Mouse (Mus musculus): ENCODE results near the gene Eya2. TPM values are rescaled to one million over a fixed set of nuclear protein-coding genes. Genes with fewer than 3 reads are reported as not detected.

The Eya2 gene
- polyA plus RNA-seq, 1 experiment, result 6.0 TPM

DNA sequence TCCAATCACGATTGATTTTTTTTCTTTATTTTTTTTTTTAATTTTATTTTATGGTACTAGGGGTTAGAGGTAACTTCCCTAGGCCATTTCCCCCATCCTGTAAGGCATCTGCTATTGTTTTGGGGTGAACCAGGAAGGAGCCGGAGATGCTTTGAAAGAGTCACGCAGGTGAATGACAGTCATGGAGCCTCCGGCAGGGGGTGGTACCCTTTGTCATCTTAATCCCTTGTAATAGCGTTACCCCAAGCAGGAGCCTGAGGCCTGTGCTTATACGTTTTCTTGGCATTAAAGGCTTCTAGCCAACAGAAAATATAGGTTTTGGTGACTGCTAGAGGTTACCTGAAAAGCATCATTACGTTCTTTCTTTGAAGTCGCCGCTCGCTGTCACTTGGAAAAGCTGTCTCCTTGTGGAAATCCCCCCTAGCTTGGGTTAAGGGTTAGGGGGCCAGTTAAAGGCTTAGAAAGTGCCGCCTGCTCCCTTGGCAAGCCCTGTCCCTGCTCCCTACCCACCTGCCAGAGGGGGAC is 146.8 kb downstream of the Eya2 start:
- DNase-seq (ENCODE audit: low read depth in 1 of 2, low spot score in 2 of 2), result no peak
- WGBS, result 89% methylated on average over 11 of the region's 11 CpGs
- Histone ChIP-seq H3K4me3 (ENCODE audit: extremely low read depth, insufficient read depth, insufficient read length) (no peak overlapping the region), H3K36me3 (ENCODE audit: control insufficient read depth, insufficient read depth, low read length) (no peaks in the 10 kb centered on the region), H3K27me3 (ENCODE audit: control insufficient read depth, insufficient read depth, low read length) (no peaks in the 10 kb centered on the region), H3K27ac (ENCODE audit: insufficient read depth, low read length) (no peak overlapping the region), H3K4me1 (ENCODE audit: control insufficient read depth, insufficient read depth, insufficient read length) (no peaks in the 10 kb centered on the region)
- TF ChIP-seq POLR2A (IDR thresholded peaks at IDR 0.05; ENCODE audit: low read depth, low read length) (no peak), CTCF (IDR thresholded peaks at IDR 0.05; ENCODE audit: extremely low read depth, insufficient read depth, insufficient read length, insufficient replicate concordance) (no peak)

DNA sequence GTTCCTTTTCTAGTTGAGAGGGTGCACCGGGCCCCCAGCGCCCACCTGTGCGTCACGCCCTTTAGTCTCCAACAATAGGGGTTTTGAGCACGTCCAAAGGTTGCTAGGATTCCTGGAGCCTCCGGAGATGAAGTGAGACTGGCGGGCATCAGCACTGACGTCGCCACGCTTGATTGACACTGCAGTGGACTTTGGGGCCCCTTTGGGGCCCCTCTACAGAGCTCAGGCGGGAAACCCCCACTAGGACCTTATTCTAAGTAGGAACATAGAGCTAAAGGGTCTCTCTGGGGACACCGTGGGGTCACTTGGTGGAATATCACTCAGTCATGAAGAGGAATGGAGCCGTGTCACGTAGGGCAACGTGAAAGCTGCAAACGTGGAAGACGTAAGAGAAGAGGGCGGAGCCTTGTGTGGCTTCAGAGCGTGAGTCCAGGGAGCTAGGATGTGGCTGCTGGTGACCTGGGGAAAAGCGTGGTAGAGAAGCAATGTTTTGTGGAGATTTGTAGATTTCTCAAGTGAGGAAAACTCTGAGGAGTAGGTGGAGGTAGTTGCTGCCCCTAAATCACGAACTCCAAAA is 147.5 kb downstream of the Eya2 start:
- Histone ChIP-seq H3K36me3 (ENCODE audit: control insufficient read depth, insufficient read depth, low read length) (no peaks in the 10 kb centered on the region), H3K4me3 (ENCODE audit: extremely low read depth, insufficient read depth, insufficient read length) (no peak overlapping the region), H3K4me1 (ENCODE audit: control insufficient read depth, insufficient read depth, insufficient read length) (no peaks in the 10 kb centered on the region), H3K27ac (ENCODE audit: insufficient read depth, low read length) (no peak overlapping the region), H3K27me3 (ENCODE audit: control insufficient read depth, insufficient read depth, low read length) (no peaks in the 10 kb centered on the region)
- DNase-seq (ENCODE audit: low read depth in 1 of 2, low spot score in 2 of 2), result no peak
- WGBS, result 91% methylated on average over 21 of the region's 21 CpGs
- TF ChIP-seq POLR2A (IDR thresholded peaks at IDR 0.05; ENCODE audit: low read depth, low read length), result no peak
- TF ChIP-seq CTCF (IDR thresholded peaks at IDR 0.05; ENCODE audit: extremely low read depth, insufficient read depth, insufficient read length, insufficient replicate concordance), result no peak

- DNase-seq (ENCODE audit: low read depth in 1 of 2, low spot score in 2 of 2), result no peak
- H3K27ac ChIP-seq (ENCODE audit: insufficient read depth, low read length), result no peak overlapping the region
- no peaks in the 10 kb centered on the region for H3K27me3 ChIP-seq (ENCODE audit: control insufficient read depth, insufficient read depth, low read length)
- no peaks in the 10 kb centered on the region for H3K4me1 ChIP-seq (ENCODE audit: control insufficient read depth, insufficient read depth, insufficient read length)
- no peak overlapping the region for H3K4me3 ChIP-seq (ENCODE audit: extremely low read depth, insufficient read depth, insufficient read length)
- 92% methylated on average over 18 of the region's 18 CpGs for WGBS
- no peak for TF ChIP-seq CTCF (IDR thresholded peaks at IDR 0.05; ENCODE audit: extremely low read depth, insufficient read depth, insufficient read length, insufficient replicate concordance)
- H3K36me3 ChIP-seq (ENCODE audit: control insufficient read depth, insufficient read depth, low read length), result no peaks in the 10 kb centered on the region
Observed at GRCm38 (mm10) chr2:165745306-165746098, 150.7 kb downstream of the Eya2 start.

DNA sequence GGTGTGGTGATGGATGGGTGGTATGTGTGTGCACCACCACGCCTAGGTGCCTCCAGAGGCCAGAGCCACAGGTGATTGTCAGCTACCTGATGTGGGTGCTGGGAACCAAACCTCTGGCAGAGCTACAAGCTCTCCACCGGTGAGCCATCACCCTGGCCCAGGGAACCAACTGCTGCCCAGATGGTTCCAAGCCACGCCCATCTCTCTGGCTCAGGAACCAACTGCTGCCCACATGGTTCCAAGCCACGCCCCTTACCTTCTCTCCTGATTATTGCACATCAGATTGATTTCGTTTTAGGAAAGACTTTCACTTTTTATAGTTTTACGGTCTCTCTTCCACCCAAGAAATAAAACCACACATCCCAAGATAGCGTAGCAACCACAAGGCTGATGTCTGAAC is 153.1 kb downstream of the Eya2 start:
- TF ChIP-seq CTCF (IDR thresholded peaks at IDR 0.05; ENCODE audit: extremely low read depth, insufficient read depth, insufficient read length, insufficient replicate concordance) (no peak), POLR2A (IDR thresholded peaks at IDR 0.05; ENCODE audit: low read depth, low read length) (no peak)
- Histone ChIP-seq H3K27ac (ENCODE audit: insufficient read depth, low read length) (no peak overlapping the region), H3K4me3 (ENCODE audit: extremely low read depth, insufficient read depth, insufficient read length) (no peak overlapping the region), H3K36me3 (ENCODE audit: control insufficient read depth, insufficient read depth, low read length) (no peaks in the 10 kb centered on the region), H3K4me1 (ENCODE audit: control insufficient read depth, insufficient read depth, insufficient read length) (no peaks in the 10 kb centered on the region), H3K27me3 (ENCODE audit: control insufficient read depth, insufficient read depth, low read length) (no peaks in the 10 kb centered on the region)
- WGBS, result 83% methylated on average over 7 of the region's 7 CpGs
- DNase-seq (ENCODE audit: low read depth in 1 of 2, low spot score in 2 of 2), result no peak

DNA sequence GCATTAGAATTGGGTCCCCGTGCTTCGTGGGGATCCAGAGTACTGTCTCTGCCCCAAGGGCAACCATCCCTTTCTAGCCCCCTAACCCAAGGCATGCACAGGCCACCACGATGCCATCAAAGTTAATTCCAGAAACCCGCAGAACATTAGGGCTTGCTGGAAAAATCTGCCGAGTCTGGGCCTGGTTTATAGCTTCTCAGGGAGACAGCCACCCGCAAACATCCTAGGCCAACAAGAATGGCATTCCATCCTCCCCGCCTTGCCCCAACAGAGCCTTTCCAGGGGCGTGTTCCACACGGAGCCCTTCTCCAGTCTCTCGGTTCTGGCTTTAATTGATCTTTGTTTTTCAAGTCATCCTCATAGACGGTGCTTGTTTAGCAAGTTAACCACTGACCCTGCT is 153.6 kb downstream of the Eya2 start:
- Histone ChIP-seq H3K4me3 (ENCODE audit: extremely low read depth, insufficient read depth, insufficient read length) (no peak overlapping the region), H3K27me3 (ENCODE audit: control insufficient read depth, insufficient read depth, low read length) (no peaks in the 10 kb centered on the region), H3K4me1 (ENCODE audit: control insufficient read depth, insufficient read depth, insufficient read length) (no peaks in the 10 kb centered on the region), H3K36me3 (ENCODE audit: control insufficient read depth, insufficient read depth, low read length) (no peaks in the 10 kb centered on the region), H3K27ac (ENCODE audit: insufficient read depth, low read length) (no peak overlapping the region)
- 83% methylated on average over 11 of the region's 11 CpGs for WGBS
- no peak for TF ChIP-seq POLR2A (IDR thresholded peaks at IDR 0.05; ENCODE audit: low read depth, low read length)
- TF ChIP-seq CTCF (IDR thresholded peaks at IDR 0.05; ENCODE audit: extremely low read depth, insufficient read depth, insufficient read length, insufficient replicate concordance), result no peak
- no peak for DNase-seq (ENCODE audit: low read depth in 1 of 2, low spot score in 2 of 2)

DNA sequence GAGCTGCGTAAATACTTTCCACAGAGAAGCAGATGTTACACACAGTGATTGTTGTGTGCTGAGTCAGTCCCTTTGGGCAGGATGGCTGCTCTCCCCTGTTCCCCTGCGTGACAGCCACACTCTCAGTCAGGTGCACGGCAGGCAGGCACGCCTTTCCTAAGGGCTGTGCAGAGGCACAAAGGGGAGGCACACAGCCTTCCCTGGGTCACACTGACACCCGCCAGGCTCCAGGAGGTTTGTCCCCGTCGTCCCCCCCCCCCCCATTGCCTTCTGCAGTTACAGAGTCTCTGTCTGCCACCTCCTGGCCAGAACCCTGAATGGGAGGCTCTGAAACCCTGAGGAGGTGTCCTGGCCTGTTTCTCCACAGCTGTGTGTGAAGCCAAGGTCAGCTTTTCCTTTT is 156.2 kb downstream of the Eya2 start:
- no peak for DNase-seq (ENCODE audit: low read depth in 1 of 2, low spot score in 2 of 2)
- no peak for TF ChIP-seq POLR2A (IDR thresholded peaks at IDR 0.05; ENCODE audit: low read depth, low read length)
- TF ChIP-seq CTCF (IDR thresholded peaks at IDR 0.05; ENCODE audit: extremely low read depth, insufficient read depth, insufficient read length, insufficient replicate concordance), result no peak
- Histone ChIP-seq H3K27me3 (ENCODE audit: control insufficient read depth, insufficient read depth, low read length) (no peaks in the 10 kb centered on the region), H3K27ac (ENCODE audit: insufficient read depth, low read length) (no peak overlapping the region), H3K4me3 (ENCODE audit: extremely low read depth, insufficient read depth, insufficient read length) (no peak overlapping the region), H3K4me1 (ENCODE audit: control insufficient read depth, insufficient read depth, insufficient read length) (no peaks in the 10 kb centered on the region), H3K36me3 (ENCODE audit: control insufficient read depth, insufficient read depth, low read length) (no peaks in the 10 kb centered on the region)
- WGBS, result 35% methylated on average over 7 of the region's 7 CpGs

DNA sequence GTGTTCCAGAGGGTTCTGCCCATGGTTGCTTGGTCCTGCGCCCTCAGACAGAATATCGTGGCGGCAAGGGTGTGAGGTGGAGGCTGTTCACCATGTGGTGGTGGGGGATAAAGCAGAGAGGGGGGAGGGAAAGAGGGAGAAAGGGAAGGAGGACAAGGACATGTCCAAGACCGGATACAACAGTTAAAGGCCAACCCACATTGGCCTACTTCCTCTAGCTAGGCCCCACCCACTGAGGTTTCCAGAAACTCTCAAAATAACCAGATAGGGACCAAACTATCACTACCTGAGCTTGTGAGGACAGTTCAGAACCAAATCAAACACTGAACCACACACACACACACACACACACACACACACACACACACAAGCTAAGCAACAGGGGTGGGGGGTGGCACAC is 157.9 kb downstream of the Eya2 start:
- TF ChIP-seq POLR2A (IDR thresholded peaks at IDR 0.05; ENCODE audit: low read depth, low read length), result no peak
- no peak for TF ChIP-seq CTCF (IDR thresholded peaks at IDR 0.05; ENCODE audit: extremely low read depth, insufficient read depth, insufficient read length, insufficient replicate concordance)
- H3K4me3 ChIP-seq (ENCODE audit: extremely low read depth, insufficient read depth, insufficient read length), result no peak overlapping the region
- DNase-seq (ENCODE audit: low read depth in 1 of 2, low spot score in 2 of 2), result no peak

More for the DNA sequence above, 157.9 kb downstream of the Eya2 start:
- Histone ChIP-seq H3K36me3 (ENCODE audit: control insufficient read depth, insufficient read depth, low read length) (no peaks in the 10 kb centered on the region), H3K4me1 (ENCODE audit: control insufficient read depth, insufficient read depth, insufficient read length) (no peaks in the 10 kb centered on the region), H3K27ac (ENCODE audit: insufficient read depth, low read length) (no peak overlapping the region), H3K27me3 (ENCODE audit: control insufficient read depth, insufficient read depth, low read length) (no peaks in the 10 kb centered on the region)
- WGBS, result 64% methylated on average over 4 of the region's 4 CpGs
